Mouse (Mus musculus) ES-Bruce4 (cell line): ENCODE measurements around the gene Fancc.

Experiments used
- CTCF ChIP-seq: IDR thresholded peaks from one replicate; pipeline ENCODE4 v1.8.1; 2011; ENCODE audit warnings: low read depth, low read length
- POLR2A ChIP-seq: IDR thresholded peaks from one replicate; pipeline ENCODE4 v1.8.1; 2011; ENCODE audit warnings: low read length; ENCODE audit not compliant: insufficient read depth

DNA sequence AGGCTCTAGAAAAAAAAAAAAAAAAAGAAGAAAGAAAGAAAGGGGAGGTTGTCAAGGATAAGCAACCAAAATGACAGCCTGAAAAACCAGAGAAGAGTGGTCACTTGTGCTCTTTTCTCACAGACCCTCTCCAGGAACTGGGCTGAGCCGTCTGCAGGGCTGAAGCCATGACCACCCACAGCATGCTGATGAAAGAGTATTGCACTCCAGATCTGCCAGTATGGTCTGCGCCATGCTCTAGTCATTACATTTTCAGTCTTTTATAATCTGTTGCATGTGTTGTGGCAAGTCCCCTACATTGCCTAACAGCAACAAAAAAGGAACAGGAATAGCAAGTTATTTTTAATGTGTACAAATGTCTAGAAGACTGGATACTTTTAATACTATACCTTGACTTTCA, 114.9 kb downstream of the Fancc start:
- no peak for TF ChIP-seq POLR2A
- TF ChIP-seq CTCF, result no peak
